Mouse (Mus musculus) CD4-positive helper T cell, adult 2 months (primary cell): ENCODE results near the gene Dgat2.
A peak's percentile ranks its signal among the peaks of the same experiment; 100 is the strongest.

ENCODE experiments used
- DNase-seq: peaks from one replicate; pipeline ENCODE4 v3.0.0-alpha.2; 2012; ENCODE audit warnings: low read depth, missing footprints, low spot score

Gene Dgat2

DNA sequence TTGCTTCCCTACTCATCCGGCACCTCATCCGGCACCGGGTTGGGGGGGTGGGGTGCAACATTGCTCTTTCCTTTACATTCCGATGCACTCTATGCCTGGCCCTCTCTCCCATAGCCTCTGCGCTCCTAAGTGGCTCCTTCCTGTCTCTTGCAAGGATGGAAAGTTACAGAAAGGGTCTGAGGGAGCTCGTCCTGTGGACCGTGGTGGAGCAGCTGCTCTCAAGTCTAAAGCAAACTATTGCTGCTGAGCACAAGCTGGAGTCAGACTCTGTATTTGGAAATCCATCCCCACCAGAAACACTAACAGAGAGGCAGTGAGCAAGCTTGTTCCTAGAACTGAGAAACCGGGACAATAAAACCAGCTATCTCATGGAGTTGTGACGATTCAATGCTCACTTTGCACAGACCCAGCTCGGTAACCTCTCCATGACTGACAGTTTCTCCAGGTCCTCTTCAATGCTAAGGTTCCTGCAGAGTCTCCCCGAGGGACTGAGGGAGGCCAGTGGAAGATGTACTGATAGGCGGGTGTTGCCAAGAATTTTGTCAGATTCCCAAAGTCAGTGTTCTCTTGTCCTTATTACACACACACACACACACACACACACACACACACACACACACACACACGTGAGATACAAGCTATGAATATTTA, 42.6 kb downstream of the Dgat2 start:
- peak; percentile 54 for DNase-seq

DNA sequence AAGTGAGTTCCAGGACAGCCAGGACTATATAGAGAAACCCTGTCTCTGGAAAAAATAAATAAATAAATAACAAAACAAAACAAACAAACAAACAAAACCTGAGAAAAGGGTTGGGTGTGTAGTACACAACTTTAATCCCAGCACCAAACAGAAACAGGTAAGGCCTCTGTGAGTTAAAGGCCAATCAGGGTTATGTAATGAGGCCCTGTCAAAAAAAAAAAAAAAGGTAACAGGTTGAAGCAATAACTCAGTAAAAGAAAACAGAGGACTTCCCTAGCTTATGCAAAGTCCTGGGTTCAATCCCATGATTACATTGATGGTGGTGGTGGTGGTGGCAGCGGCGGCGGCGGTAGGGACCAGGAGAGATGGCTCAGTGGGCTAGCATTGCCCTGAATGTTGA, 45.0 kb downstream of the Dgat2 start:
- no peak for DNase-seq

DNA sequence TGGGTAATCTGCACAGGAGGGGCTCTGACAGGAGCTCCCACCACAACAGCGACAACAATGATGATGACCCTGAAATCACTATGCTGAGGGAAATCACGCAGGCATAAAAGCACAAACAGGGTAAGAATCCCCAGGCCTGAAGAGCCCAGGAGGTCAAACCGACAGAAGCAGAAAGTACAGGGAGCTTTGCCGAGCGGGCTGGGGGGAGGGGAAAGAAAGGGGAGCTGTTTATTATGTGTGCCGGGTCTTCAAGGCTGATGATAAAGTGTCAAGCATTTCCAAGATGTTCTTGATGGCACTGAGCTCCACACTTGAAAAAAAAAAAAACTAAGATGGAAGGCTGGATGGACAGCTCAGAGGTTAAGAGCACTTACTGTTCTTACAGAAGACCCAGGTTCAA, 45.7 kb downstream of the Dgat2 start:
- no peak for DNase-seq

DNA sequence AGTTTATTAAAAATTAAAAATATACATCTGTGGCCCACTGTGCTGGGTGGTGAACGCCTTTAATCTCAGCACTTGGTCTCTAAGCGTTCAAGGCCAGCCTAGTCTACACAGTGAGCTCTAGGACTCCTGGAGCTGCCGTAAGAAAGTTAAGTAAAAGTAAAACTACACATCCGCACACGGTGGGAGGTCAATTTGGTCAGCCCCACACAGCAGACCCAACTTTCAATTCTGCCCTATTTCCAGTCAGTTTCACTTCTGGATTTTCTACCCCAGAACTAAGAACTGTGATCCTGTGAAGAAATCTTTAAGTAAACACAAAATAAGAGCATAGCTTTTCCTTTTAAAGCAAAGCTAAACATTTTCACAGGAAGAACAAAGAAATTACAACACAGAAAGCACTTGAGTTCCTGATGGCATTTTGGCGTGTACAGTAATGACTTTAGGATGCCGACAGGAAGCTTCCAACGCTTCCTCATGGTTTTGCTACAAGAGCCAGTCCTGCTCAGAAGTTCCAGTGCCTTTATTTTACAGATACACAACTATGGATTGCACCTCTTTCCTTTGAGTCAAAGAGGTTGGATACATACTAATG, 48.6 kb downstream of the Dgat2 start:
- no peak for DNase-seq

DNA sequence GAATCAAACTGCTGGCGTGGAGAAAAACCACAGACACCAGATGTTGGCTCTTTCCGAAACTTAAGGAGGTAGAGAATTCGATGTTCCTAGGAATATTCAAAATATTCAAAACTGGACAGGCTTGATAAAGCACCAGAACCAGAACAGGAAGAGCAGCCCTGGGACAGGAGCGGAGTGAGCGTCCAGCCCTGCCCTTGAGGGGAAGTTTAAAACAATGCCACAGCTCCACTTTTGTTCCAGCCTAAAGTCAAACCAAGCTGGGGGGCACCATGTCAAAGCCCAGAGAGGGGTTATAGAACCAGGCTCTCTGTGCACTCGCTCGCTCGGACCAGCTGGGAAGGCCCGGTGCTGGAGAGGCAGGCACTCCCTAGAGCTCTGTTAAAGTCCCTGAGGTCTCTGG, 49.9 kb downstream of the Dgat2 start:
- no peak for DNase-seq

DNA sequence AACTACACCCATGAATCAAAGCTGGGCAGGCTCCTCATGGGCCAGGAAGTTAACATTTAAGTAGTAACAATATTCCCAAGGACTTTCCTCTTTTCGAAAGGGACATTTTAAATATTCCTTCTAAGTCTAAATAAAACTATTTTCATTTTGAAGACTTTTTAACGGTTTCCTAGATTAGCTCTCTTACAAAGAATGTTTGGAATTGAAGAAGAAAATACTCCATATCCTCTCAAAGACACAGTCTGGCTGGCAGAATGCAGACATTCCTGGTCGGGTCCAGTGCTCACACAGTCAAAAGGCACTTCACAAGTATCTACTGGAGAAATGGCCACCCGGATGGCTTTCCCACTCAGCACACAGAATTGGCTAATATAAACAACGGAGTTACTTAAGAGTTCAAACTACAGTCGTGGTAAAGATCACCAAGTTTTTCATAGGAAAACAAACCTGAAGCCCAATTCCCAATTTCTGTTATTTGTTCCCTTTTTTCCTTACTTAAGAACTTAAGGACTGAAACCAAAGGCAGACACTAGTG, 50.6 kb downstream of the Dgat2 start:
- DNase-seq: no peak

DNA sequence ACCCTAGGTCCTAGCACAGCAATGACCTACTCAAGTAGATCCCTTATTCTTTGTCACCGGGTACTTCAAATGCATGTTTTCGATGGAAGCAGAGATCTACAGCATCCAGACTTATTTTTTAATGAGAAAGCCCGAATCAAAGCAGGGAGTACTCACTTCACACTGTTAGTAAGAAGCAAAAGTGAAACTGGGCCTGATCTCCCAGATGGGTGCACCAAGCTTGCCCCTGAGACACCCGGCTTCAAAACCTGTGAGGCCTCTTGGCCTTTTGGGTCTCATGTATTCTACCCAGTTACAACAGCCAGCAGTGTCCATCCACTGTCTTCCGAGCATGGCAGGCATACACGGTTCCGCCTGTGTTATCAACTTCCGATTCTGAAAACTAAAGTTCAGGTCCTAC, 53.6 kb downstream of the Dgat2 start:
- DNase-seq: peak; percentile 33

DNA sequence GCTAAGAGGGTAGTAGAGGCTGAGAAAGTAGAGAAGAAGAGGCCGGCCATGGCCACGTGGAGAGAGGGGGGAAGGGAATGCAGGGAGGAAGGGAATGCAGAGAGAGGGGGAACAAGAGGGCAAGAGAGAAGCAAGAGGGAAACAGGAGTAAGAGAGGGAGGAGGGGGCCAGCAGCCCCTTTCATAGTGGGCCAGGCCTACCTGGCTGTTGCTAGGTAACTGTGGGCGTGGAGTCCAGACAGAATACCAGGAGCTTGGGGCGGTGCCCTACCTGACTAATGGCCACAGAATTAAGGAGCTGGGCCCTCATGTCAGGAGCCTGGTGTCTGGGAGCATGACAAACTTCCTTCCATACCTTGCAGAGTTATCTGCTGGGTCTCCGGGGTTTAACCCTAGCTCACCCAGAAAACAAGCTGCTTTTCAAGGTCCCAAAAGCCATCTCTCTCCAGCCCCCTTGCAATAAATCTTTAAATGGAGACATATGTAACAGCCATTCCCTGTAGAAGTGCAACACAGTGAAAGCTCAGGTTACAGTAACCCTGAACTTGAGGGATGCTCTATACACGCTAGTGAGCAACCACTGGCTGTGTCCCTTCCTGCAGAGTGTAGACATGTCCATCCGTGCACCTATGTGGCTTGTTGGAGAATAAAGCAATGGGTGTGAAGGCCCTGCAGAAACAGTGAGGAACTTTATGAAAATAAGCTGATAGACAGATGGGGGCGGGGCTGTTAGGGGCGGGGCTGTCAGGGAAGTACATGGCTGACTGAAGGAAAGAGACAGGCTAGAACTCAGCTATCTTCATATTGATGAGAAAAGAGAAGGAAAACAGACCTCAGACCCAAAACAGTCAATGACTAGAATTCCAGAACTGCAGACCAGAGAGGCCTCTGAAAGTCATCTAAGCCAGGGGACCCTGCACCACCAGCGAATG, 54.2 kb downstream of the Dgat2 start:
- no peak for DNase-seq

DNA sequence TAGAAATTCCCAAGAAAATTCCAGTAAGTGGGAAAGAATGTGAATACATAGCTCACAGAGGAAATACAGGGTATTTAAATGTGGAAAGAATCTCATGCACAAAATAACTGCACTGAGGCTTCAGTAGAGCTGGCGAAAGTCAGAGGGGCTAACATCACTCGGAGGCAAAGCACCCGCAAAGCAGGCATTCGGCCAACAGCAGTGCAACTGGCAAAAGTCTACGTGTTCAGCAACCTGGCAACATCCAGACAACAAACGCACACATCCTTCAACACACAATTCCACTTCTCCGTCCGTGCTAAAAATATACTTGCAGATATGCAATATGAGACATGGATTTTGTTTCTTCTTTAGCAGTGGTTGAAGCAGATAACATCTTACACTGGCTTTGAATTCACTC, 56.5 kb downstream of the Dgat2 start:
- DNase-seq: no peak

DNA sequence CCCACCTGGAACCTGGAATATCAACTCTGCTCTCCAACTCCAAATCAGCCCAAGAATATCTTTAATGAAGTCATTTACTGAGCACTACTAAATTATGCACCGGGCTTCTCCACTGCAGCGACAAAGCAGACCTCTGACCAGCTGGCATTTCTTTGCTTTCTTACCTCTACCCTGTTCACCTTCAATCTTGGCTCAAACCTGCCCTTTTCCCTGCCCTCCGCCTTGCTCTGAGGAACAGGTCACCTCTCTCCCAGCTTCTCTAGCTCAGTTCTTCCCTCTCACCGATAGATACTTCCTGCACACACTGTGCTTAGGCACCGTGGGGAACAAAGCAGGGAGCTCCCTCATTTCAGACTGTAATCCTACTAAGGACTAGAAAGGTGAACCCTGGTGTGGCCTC, 59.9 kb downstream of the Dgat2 start:
- no peak for DNase-seq

DNA sequence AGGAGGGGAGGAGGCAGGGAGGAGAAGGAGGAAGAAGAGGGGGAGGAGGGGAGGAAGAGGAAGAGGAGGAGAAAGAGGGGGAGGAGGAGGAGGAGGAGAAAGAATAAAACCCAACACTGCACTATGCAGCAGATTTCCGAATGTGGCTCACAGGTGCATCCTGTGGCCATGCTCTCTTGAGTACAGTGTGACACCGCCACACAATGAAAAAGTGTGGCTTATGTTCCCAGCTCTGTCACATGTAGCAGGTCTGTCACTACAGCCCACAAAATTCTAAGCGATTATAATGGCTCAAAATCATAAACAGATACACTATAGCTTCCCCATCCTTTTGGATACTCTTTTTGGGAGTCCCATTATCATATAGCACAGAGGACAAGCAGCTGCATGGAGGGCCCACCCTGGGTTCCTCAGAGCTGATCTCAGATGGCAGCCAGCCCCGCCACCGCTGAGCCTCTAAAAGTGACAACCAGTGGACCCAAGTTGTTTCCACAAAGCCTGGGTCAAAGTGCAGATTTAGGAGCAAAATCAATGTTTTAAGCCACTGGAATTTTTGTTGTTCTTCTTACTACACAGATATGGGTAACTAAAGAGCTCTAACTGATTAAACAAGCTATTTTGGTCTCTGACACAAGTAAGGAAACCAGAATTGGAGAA, 61.5 kb downstream of the Dgat2 start:
- peak; percentile 19 for DNase-seq

DNA sequence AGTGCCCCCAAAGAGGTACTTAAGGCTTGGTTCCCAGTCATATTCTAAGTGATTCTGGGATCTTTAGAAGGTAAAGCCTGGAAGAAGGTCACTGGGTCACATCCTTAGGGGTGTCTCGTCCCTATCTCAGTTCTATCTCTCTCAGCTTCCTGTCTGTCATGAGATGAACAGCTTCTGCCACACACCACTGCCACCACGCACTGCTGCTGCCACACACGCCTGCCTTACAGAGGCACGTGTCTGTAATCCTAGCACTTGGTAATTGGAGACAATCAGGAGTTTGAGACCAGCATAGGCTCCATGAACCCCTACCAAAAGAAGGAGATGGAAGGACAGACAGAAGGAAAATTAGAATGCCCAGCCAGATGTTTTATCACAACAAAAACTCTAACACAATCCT, 62.4 kb downstream of the Dgat2 start:
- DNase-seq: peak; percentile 19

DNA sequence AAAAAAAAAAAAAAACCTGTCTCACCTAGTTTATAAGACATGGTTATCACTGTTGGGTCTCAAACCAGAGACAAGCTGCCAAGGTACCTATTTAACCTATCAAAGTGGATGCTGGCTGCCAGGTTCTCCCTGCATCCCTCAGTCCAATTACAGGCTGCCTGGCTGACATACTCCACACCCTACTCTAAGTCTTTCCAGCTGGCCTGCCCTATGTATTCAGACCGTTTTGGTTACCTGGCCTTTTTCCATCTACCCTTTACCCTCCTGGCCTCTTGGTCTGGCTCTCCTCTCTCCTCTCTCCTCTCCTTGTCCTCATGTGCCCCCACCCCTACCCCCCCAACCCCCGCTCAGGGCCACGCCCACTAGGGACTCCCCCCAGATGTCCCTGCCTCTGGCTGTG, 65.7 kb downstream of the Dgat2 start:
- DNase-seq: no peak

DNA sequence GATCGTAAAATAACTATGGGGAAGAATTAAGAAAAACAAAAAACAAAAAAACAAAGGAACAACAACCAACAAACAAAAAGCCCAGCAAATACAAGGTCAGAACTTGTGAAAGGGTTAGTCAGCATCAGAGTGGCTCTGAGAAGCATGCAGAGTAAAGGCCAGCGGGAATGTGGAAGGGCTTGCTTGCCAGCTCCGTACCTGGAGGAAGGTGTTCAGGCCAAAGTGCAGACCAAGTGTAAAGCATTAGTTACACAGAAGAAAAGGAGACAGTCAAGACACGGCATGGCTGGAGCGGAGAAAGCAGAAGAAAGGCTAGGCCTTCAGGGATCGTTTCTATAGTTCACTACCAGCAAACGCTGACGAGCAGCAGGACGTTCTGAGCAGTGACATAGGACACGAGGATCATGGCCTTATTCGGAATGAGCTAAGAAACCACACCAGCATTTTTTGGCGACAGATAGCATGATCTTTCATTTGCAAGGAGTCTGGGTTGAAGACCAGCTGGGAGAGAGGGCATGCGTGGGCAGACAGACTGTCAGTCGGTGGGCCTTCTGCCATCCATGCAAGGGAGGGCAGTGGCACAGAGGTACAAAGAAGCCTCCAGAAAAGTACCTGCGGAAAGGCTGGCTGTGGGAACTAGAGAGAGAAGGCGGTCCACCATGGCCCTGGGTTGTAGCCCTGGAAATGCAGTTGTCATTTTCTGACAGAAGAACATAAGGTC, 68.4 kb downstream of the Dgat2 start:
- no peak for DNase-seq

DNA sequence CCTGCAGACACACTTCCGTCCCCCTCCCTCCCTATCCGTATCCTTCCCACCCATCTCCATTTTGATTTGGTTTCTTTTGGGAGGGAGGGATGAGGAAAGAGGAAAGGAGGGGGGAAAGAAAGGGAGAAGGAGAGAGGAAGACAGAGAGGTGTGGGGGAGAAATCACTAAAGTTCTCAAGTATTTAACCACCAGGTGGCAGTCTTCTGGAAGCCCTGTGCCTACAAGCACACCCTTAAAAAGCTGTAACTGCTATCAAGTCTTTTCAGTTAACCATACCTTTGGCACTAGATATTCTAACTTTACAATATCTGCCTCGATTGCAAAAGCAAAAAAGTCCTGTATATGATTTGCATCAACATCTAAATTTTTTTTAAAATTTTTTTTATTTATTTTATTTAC, 75.0 kb downstream of the Dgat2 start:
- DNase-seq: peak; percentile 51

DNA sequence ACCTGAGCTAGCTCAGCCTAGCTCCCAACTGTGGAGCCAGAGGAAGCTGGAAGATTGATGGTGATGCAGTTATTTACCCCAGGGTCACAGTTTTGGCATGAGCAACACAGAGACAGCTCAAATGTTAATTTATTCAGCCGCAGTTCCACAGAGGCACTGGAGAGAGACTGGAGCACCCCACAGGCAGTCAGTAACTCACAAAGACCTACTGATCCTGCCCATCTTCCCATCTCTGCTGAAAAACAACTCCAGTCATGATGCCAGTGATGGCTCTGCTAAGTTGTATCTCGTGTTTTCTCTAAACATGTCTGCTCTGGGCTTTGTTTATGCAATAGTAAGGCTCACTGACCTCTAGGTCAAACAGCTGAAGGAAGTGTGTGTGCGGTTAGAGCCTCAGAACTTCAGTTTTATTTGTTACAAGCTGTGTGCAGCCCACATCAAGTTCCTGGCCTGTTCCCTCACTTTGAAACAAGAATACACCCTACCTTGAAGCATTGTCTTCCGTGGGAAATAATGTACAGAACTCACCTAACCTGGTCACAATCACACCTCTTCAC, 75.7 kb downstream of the Dgat2 start:
- DNase-seq: no peak
